Mouse (Mus musculus) heart, adult 2 months (tissue): ENCODE results near the gene Gdpgp1.

Experiments used
- CTCF ChIP-seq: fragments of 200-600 bp; IDR thresholded peaks from 2 replicates; pipeline ENCODE4 v1.8.1; 2022; ENCODE audit warnings: antibody characterized with exemption, mild to moderate bottlenecking, moderate library complexity
- EP300 ChIP-seq: fragments of 200-500 bp; IDR thresholded peaks from 2 replicates; pipeline ENCODE4 v1.6.1; 2011; ENCODE audit warnings: low read depth, low read length, control low read depth; ENCODE audit not compliant: insufficient read depth
- POLR2A ChIP-seq: fragments of 200-500 bp; IDR thresholded peaks from 2 replicates; pipeline ENCODE4 v1.6.1; 2011; ENCODE audit warnings: mild to moderate bottlenecking, low read depth, low read length, control low read depth; ENCODE audit not compliant: insufficient read depth

- TF ChIP-seq EP300 (no peak), CTCF (no peak), POLR2A (no peak)
Observed at GRCm38 (mm10) chr7:80244851-80245250, 12.2 kb downstream of the Gdpgp1 start.
